Mouse (Mus musculus): Measurements from ENCODE around the gene Pdzrn3. TPM values are rescaled to one million over a fixed set of nuclear protein-coding genes. Genes with fewer than 3 reads are reported as not detected.

Gene Pdzrn3
- polyA plus RNA-seq, 1 experiment from 2014 or later, result 27.2 TPM

- no peak for ATAC-seq (ENCODE audit: low FRiP score)
- H3K4me2 ChIP-seq (replicated peaks), result no peak overlapping the region
- H3K4me3 ChIP-seq, result no peak overlapping the region
- no peaks in the 10 kb centered on the region for H3K36me3 ChIP-seq
- peaks cover 5% of the 10 kb centered on the region; the same call in 1 of the 2 replicates for H3K4me1 ChIP-seq
- no peaks in the 10 kb centered on the region for H3K9me3 ChIP-seq (replicated peaks)
- no peak overlapping the region for H3K9ac ChIP-seq
- no peaks in the 10 kb centered on the region for H3K27me3 ChIP-seq
- no peak overlapping the region for H3K27ac ChIP-seq
- 81% methylated on average over 7 of the region's 7 CpGs for WGBS
Measured at GRCm38 (mm10) chr6:101319374-101319967, 58.2 kb downstream of the Pdzrn3 start.

GRCm38 (mm10) chr6:101318530-101318929 lies 59.2 kb downstream of the Pdzrn3 start:
- Histone ChIP-seq H3K4me3 (no peak overlapping the region), H3K27ac (no peak overlapping the region), H3K36me3 (no peaks in the 10 kb centered on the region), H3K9ac (no peak overlapping the region; the same call in 1 of the 2 replicates), H3K9me3 (replicated peaks) (no peaks in the 10 kb centered on the region), H3K4me2 (replicated peaks) (no peak overlapping the region), H3K4me1 (peaks cover 5% of the 10 kb centered on the region; the same call in 1 of the 2 replicates), H3K27me3 (no peaks in the 10 kb centered on the region)
- no peak for ATAC-seq (ENCODE audit: low FRiP score)
- 38% methylated on average over 6 of the region's 6 CpGs for WGBS

GRCm38 (mm10) chr6:101311446-101311845 lies 66.3 kb downstream of the Pdzrn3 start:
- no peaks in the 10 kb centered on the region for H3K36me3 ChIP-seq
- H3K4me3 ChIP-seq, result no peak overlapping the region
- no peak overlapping the region for H3K4me2 ChIP-seq (replicated peaks)
- H3K9me3 ChIP-seq (replicated peaks), result no peaks in the 10 kb centered on the region
- peaks cover 25% of the 10 kb centered on the region for H3K4me1 ChIP-seq
- H3K27me3 ChIP-seq, result peaks cover 16% of the 10 kb centered on the region
- no peak overlapping the region for H3K27ac ChIP-seq
- 57% methylated on average over 6 of the region's 6 CpGs for WGBS
- no peak for ATAC-seq (ENCODE audit: low FRiP score)
- H3K9ac ChIP-seq, result no peak overlapping the region

- no peak overlapping the region for H3K4me2 ChIP-seq (replicated peaks)
- H3K9me3 ChIP-seq (replicated peaks), result no peaks in the 10 kb centered on the region
- peaks cover 28% of the 10 kb centered on the region for H3K4me1 ChIP-seq
- WGBS, result 81% methylated on average over 9 of the region's 9 CpGs
- H3K4me3 ChIP-seq, result no peak overlapping the region
- H3K36me3 ChIP-seq, result no peaks in the 10 kb centered on the region
- no peak overlapping the region for H3K27ac ChIP-seq
- H3K27me3 ChIP-seq, result peaks cover 18% of the 10 kb centered on the region
- no peak for ATAC-seq (ENCODE audit: low FRiP score)
- no peak overlapping the region for H3K9ac ChIP-seq
Measured at GRCm38 (mm10) chr6:101310491-101310890, 67.2 kb downstream of the Pdzrn3 start.

- Histone ChIP-seq H3K4me1 (peaks cover 28% of the 10 kb centered on the region), H3K36me3 (no peaks in the 10 kb centered on the region), H3K9me3 (replicated peaks) (no peaks in the 10 kb centered on the region), H3K27ac (no peak overlapping the region; the same call in 1 of the 2 replicates), H3K9ac (no peak overlapping the region), H3K4me3 (no peak overlapping the region), H3K4me2 (replicated peaks) (no peak overlapping the region), H3K27me3 (peaks cover 22% of the 10 kb centered on the region)
- ATAC-seq (ENCODE audit: low FRiP score), result peak; percentile 90
- WGBS, result 19% methylated on average over 11 of the region's 11 CpGs
Measured at GRCm38 (mm10) chr6:101307964-101308531, 69.6 kb downstream of the Pdzrn3 start.

- H3K4me3 ChIP-seq, result no peak overlapping the region
- 63% methylated on average over 7 of the region's 7 CpGs for WGBS
- H3K27ac ChIP-seq, result no peak overlapping the region
- no peak for ATAC-seq (ENCODE audit: low FRiP score)
- no peak overlapping the region for H3K4me2 ChIP-seq (replicated peaks)
- peaks cover 28% of the 10 kb centered on the region for H3K4me1 ChIP-seq
- H3K36me3 ChIP-seq, result no peaks in the 10 kb centered on the region
- no peaks in the 10 kb centered on the region for H3K9me3 ChIP-seq (replicated peaks)
- H3K9ac ChIP-seq, result no peak overlapping the region
- H3K27me3 ChIP-seq, result peaks cover 22% of the 10 kb centered on the region
Measured at GRCm38 (mm10) chr6:101306834-101307233, 70.9 kb downstream of the Pdzrn3 start.

- Histone ChIP-seq H3K27ac (no peak overlapping the region), H3K4me3 (no peak overlapping the region), H3K4me1 (peaks cover 24% of the 10 kb centered on the region), H3K9me3 (replicated peaks) (no peaks in the 10 kb centered on the region), H3K9ac (no peak overlapping the region), H3K4me2 (replicated peaks) (no peak overlapping the region), H3K36me3 (no peaks in the 10 kb centered on the region), H3K27me3 (peaks cover 18% of the 10 kb centered on the region)
- 93% methylated on average over 6 of the region's 6 CpGs for WGBS
- ATAC-seq (ENCODE audit: low FRiP score), result no peak
Measured at GRCm38 (mm10) chr6:101305543-101305942, 72.2 kb downstream of the Pdzrn3 start.

- Histone ChIP-seq H3K27ac (no peak overlapping the region), H3K4me3 (no peak overlapping the region), H3K9me3 (replicated peaks) (no peaks in the 10 kb centered on the region), H3K9ac (no peak overlapping the region), H3K27me3 (peaks cover 13% of the 10 kb centered on the region), H3K36me3 (no peaks in the 10 kb centered on the region), H3K4me1 (peaks cover 23% of the 10 kb centered on the region), H3K4me2 (replicated peaks) (no peak overlapping the region)
- WGBS, result 91% methylated on average over 11 of the region's 11 CpGs
- no peak for ATAC-seq (ENCODE audit: low FRiP score)
Measured at GRCm38 (mm10) chr6:101303959-101304738, 73.5 kb downstream of the Pdzrn3 start.

GRCm38 (mm10) chr6:101303501-101303900 lies 74.2 kb downstream of the Pdzrn3 start:
- WGBS, result 86% methylated on average over 1 of the region's 1 CpGs
- no peak for ATAC-seq (ENCODE audit: low FRiP score)
- Histone ChIP-seq H3K27me3 (peaks cover 13% of the 10 kb centered on the region), H3K36me3 (no peaks in the 10 kb centered on the region), H3K9ac (no peak overlapping the region), H3K4me1 (peaks cover 21% of the 10 kb centered on the region), H3K9me3 (replicated peaks) (no peaks in the 10 kb centered on the region), H3K4me3 (no peak overlapping the region), H3K27ac (no peak overlapping the region), H3K4me2 (replicated peaks) (no peak overlapping the region)

GRCm38 (mm10) chr6:101301154-101301553 lies 76.5 kb downstream of the Pdzrn3 start:
- no peak overlapping the region for H3K9ac ChIP-seq
- no peak for ATAC-seq (ENCODE audit: low FRiP score)
- no peak overlapping the region for H3K27ac ChIP-seq
- H3K9me3 ChIP-seq (replicated peaks), result no peaks in the 10 kb centered on the region
- H3K4me3 ChIP-seq, result no peak overlapping the region
- H3K4me2 ChIP-seq (replicated peaks), result no peak overlapping the region
- H3K36me3 ChIP-seq, result no peaks in the 10 kb centered on the region
- 90% methylated on average over 8 of the region's 8 CpGs for WGBS
- H3K27me3 ChIP-seq, result peaks cover 4% of the 10 kb centered on the region; the same call in 1 of the 2 replicates
- no peaks in the 10 kb centered on the region for H3K4me1 ChIP-seq

GRCm38 (mm10) chr6:101299434-101299833 lies 78.3 kb downstream of the Pdzrn3 start:
- Histone ChIP-seq H3K4me1 (peaks cover 2% of the 10 kb centered on the region; the same call in 1 of the 2 replicates), H3K27me3 (peaks cover 1% of the 10 kb centered on the region; the same call in 1 of the 2 replicates), H3K27ac (no peak overlapping the region), H3K36me3 (no peaks in the 10 kb centered on the region), H3K4me3 (no peak overlapping the region), H3K9ac (no peak overlapping the region), H3K9me3 (replicated peaks) (no peaks in the 10 kb centered on the region), H3K4me2 (replicated peaks) (no peak overlapping the region)
- no peak for ATAC-seq (ENCODE audit: low FRiP score)
- WGBS, result 93% methylated on average over 2 of the region's 2 CpGs
